Mouse (Mus musculus) CH12.LX (cell line): Measurements from ENCODE around the gene Hpgds. TPM values are rescaled to one million over a fixed set of nuclear protein-coding genes. Genes with fewer than 3 reads are reported as not detected.

Experiments used
- DNase-seq: peaks from one replicate; pipeline ENCODE4 v3.0.0-alpha.2; 2013; ENCODE audit errors: extremely low read depth
- H3K27ac ChIP-seq: 2 replicates; pipeline ENCODE4 v1.5.1; 2012; ENCODE audit warnings: low read depth, mild to moderate bottlenecking, control low read depth, moderate library complexity; ENCODE audit not compliant: insufficient read depth
- H3K27me3 ChIP-seq: replicated peaks from 2 replicates; pipeline ENCODE3; 2012; ENCODE audit warnings: inconsistent platforms
- H3K36me3 ChIP-seq, 2 experiments: replicated peaks in 1 of 2; 2 replicates each; pipeline versions ENCODE3 to v1.6.1; 2012; ENCODE audit warnings: inconsistent platforms in 1 of 2, low read length in 1 of 2, mild to moderate bottlenecking in 1 of 2, mixed read lengths in 1 of 2, moderate library complexity in 1 of 2; ENCODE audit not compliant: control insufficient read depth in 1 of 2, insufficient read depth in 1 of 2
- H3K4me1 ChIP-seq, 2 experiments: 2 replicates each; pipeline ENCODE4 v1.6.1; 2012; ENCODE audit warnings: inconsistent platforms in 1 of 2, moderate library complexity in 1 of 2; ENCODE audit not compliant: insufficient read depth in 2 of 2, control insufficient read depth in 1 of 2
- H3K4me2 ChIP-seq: 2 replicates; pipeline ENCODE4 v1.6.1; 2012; ENCODE audit warnings: low read depth, mild to moderate bottlenecking, control low read depth; ENCODE audit not compliant: poor library complexity, insufficient read depth, severe bottlenecking
- H3K4me3 ChIP-seq, 3 experiments: fragments of 150-350 bp in 1 of 3; sonication (generic) in 1 of 3; replicated peaks in 1 of 3; 2 replicates each; pipeline versions ENCODE3 to v1.5.1; 2011 to 2012; ENCODE audit warnings: low read depth in 2 of 3, low read length in 2 of 3, mild to moderate bottlenecking in 2 of 3, moderate library complexity in 2 of 3, control low read depth in 1 of 3, improper control_type of control experiment in 1 of 3, inconsistent platforms in 1 of 3, mixed read lengths in 1 of 3; ENCODE audit not compliant: poor library complexity in 1 of 3
- H3K79me2 ChIP-seq: replicated peaks from 2 replicates; pipeline ENCODE4 v1.6.1; 2012; ENCODE audit warnings: mild to moderate bottlenecking, moderate library complexity; ENCODE audit not compliant: control insufficient read depth, poor library complexity, insufficient read depth, severe bottlenecking; ENCODE audit errors: extremely low read depth
- H3K9ac ChIP-seq: 2 replicates; pipeline ENCODE4 v1.6.1; 2012; ENCODE audit warnings: low read depth, mild to moderate bottlenecking, control low read depth, moderate library complexity; ENCODE audit not compliant: insufficient read depth
- H3K9me3 ChIP-seq: replicated peaks from 2 replicates; pipeline ENCODE3; 2012; ENCODE audit warnings: low read length, inconsistent platforms, mixed read lengths
- BHLHE40 ChIP-seq: IDR thresholded peaks from 2 replicates; pipeline ENCODE4 v1.6.1; 2011; ENCODE audit warnings: mild to moderate bottlenecking, low read depth, low read length, improper control_type of control experiment
- CTCF ChIP-seq, 2 experiments: IDR thresholded peaks in 1 of 2; conservative IDR thresholded peaks in 1 of 2; 2 replicates each; pipeline ENCODE4 v1.5.1; 2011 to 2012; ENCODE audit warnings: low read depth in 2 of 2, low read length in 2 of 2, improper control_type of control experiment in 1 of 2, inconsistent platforms in 1 of 2, mild to moderate bottlenecking in 1 of 2, moderate library complexity in 1 of 2
- E2F4 ChIP-seq: IDR thresholded peaks from 2 replicates; pipeline ENCODE4 v1.6.1; 2011; ENCODE audit warnings: low read depth, low read length, improper control_type of control experiment; ENCODE audit not compliant: insufficient replicate concordance
- ELF1 ChIP-seq: IDR thresholded peaks from 2 replicates; pipeline ENCODE4 v1.6.1; 2014; ENCODE audit warnings: low read depth, mild to moderate bottlenecking, inconsistent platforms, low read length, improper control_type of control experiment
- GABPA ChIP-seq: IDR thresholded peaks from 2 replicates; pipeline ENCODE4 v1.6.1; 2012; ENCODE audit warnings: low read depth, low read length, improper control_type of control experiment, inconsistent platforms; ENCODE audit not compliant: insufficient replicate concordance
- HCFC1 ChIP-seq: IDR thresholded peaks from 2 replicates; pipeline ENCODE4 v1.6.1; 2012; ENCODE audit warnings: low read depth, mild to moderate bottlenecking, inconsistent platforms, low read length, improper control_type of control experiment
- JUND ChIP-seq: conservative IDR thresholded peaks from 2 replicates; pipeline ENCODE4 v1.6.1; 2011; ENCODE audit warnings: low read depth, low read length, improper control_type of control experiment
- MXI1 ChIP-seq: IDR thresholded peaks from 2 replicates; pipeline ENCODE4 v1.6.1; 2011; ENCODE audit warnings: mild to moderate bottlenecking, low read depth, low read length, improper control_type of control experiment
- NELFE ChIP-seq: IDR thresholded peaks from 2 replicates; pipeline ENCODE4 v1.6.1; 2011; ENCODE audit warnings: low read depth, low read length, improper control_type of control experiment
- NRF1 ChIP-seq: IDR thresholded peaks from 2 replicates; pipeline ENCODE4 v1.6.1; 2014; ENCODE audit warnings: low read depth, mild to moderate bottlenecking, inconsistent platforms, low read length, improper control_type of control experiment, moderate library complexity
- RAD21 ChIP-seq: IDR thresholded peaks from 2 replicates; pipeline ENCODE4 v1.6.1; 2011; ENCODE audit warnings: low read depth, mild to moderate bottlenecking, low read length, improper control_type of control experiment, moderate library complexity
- SMC3 ChIP-seq: IDR thresholded peaks from 2 replicates; pipeline ENCODE4 v1.6.1; 2011; ENCODE audit warnings: low read depth, low read length, improper control_type of control experiment
- TBP ChIP-seq: conservative IDR thresholded peaks from 2 replicates; pipeline ENCODE4 v1.6.1; 2011; ENCODE audit warnings: low read depth, low read length, improper control_type of control experiment
- USF1 ChIP-seq: IDR thresholded peaks from 2 replicates; pipeline ENCODE4 v1.6.1; 2014; ENCODE audit warnings: low read depth, mild to moderate bottlenecking, inconsistent platforms, low read length, improper control_type of control experiment
- USF2 ChIP-seq: conservative IDR thresholded peaks from 2 replicates; pipeline ENCODE4 v1.6.1; 2011; ENCODE audit warnings: low read depth, low read length, improper control_type of control experiment
- ZMIZ1 ChIP-seq: IDR thresholded peaks from 2 replicates; pipeline ENCODE4 v1.6.1; 2012; ENCODE audit warnings: low read depth, mild to moderate bottlenecking, inconsistent platforms, low read length, improper control_type of control experiment
- ZNF384 ChIP-seq: IDR thresholded peaks from 2 replicates; pipeline ENCODE4 v1.6.1; 2012; ENCODE audit warnings: low read depth, low read length, improper control_type of control experiment, inconsistent platforms
- dilution Hi-C: fragments of 300-500 bp; cut with MboI; formaldehyde crosslinking; loops from 2 replicates; pipeline ENCODE4 v1.14.3; 2020; ENCODE audit warnings: low sequenced_read_pairs; ENCODE audit not compliant: extremely low pct_unique_long_range_greater_than_20kb, extremely low pct_ligation_motif_present
- in situ Hi-C: fragments of 300-500 bp; cut with MboI; formaldehyde crosslinking; loops from 3 replicates; pipeline ENCODE4 v1.14.3; 2019; ENCODE audit warnings: low sequenced_read_pairs, low pct_ligation_motif_present, low pct_unique_long_range_greater_than_20kb, mixed read lengths
- polyA plus RNA-seq: library from polyadenylated mRNA; unstranded; fragments of >175 nt; gene quantifications from 2 replicates; pipeline ENCODE4 v1.2.1, GENCODE M21; 2012; ENCODE audit warnings: low read depth; ENCODE audit not compliant: insufficient read length
- total RNA-seq, 2 experiments: library from RNA; depleted of rRNA; stranded (reverse); fragments of 300-350 nt in 1 of 2; fragments of >200 nt in 1 of 2; gene quantifications; 2 replicates each; pipeline ENCODE4 v1.2.3; 2012 to 2014

Hpgds gene
- total and polyA plus RNA-seq, 3 experiments, result 4.5 to 9.7 (median 4.5) TPM

- peaks cover 0 to 7% of the 10 kb centered on the region in 2 experiments; a peak in 2 of 4 replicates for H3K4me1 ChIP-seq
- H3K27me3 ChIP-seq, result no peaks in the 10 kb centered on the region
- H3K27ac ChIP-seq, result no peak overlapping the region
- H3K36me3 ChIP-seq, result peaks cover 29 to 67% of the 10 kb centered on the region in 2 experiments
- no peaks in the 10 kb centered on the region for H3K9me3 ChIP-seq
- H3K9ac ChIP-seq, result no peak overlapping the region
- H3K79me2 ChIP-seq, result no peaks in the 10 kb centered on the region
- TF ChIP-seq BHLHE40 (no peak), RAD21 (no peak), USF2 (no peak), GABPA (no peak), E2F4 (no peak), HCFC1 (no peak), ELF1 (no peak), CTCF (conservative IDR thresholded peaks at IDR 0.05 in 1 of 2, IDR thresholded peaks at IDR 0.05 in 1 of 2; ENCODE audit: low read depth in 2 of 2, low read length in 2 of 2) (no peak), ZNF384 (no peak), NELFE (no peak)
- no peak overlapping the region for H3K4me2 ChIP-seq
- dilution Hi-C loops, result no loop called here
- in situ Hi-C loops, result loop anchor here (25.0 kb wide), 1 partner anchor 145 kb away; no protein-coding TSS in a partner anchor
- DNase-seq, result no peak
- H3K4me3 ChIP-seq, result no peak overlapping the region
These were observed 27.2 kb downstream of the Hpgds start for GRCm38 (mm10) chr6:65117540-65117939.

- TF ChIP-seq JUND, result no peak
- TF ChIP-seq USF1, result no peak
- TF ChIP-seq BHLHE40, result no peak
- TF ChIP-seq GABPA, result no peak
- TF ChIP-seq NRF1, result no peak
- no peak for TF ChIP-seq MXI1
- no peak for TF ChIP-seq TBP
- no peak for TF ChIP-seq ZMIZ1
- TF ChIP-seq RAD21, result no peak
- TF ChIP-seq SMC3, result no peak
- peak; percentile 48 for DNase-seq
- no peak overlapping the region for H3K27ac ChIP-seq
- H3K4me2 ChIP-seq, result no peak overlapping the region
- dilution Hi-C loops, result no loop called here
- H3K36me3 ChIP-seq, result peaks cover 22 to 64% of the 10 kb centered on the region in 2 experiments
- no peak overlapping the region for H3K4me3 ChIP-seq
- no peaks in the 10 kb centered on the region for H3K9me3 ChIP-seq
- peaks cover 0 to 7% of the 10 kb centered on the region in 2 experiments; a peak in 2 of 4 replicates for H3K4me1 ChIP-seq
- H3K79me2 ChIP-seq, result no peaks in the 10 kb centered on the region
- in situ Hi-C loops, result loop anchor here (25.0 kb wide), 1 partner anchor 147 kb away; no protein-coding TSS in a partner anchor
- H3K9ac ChIP-seq, result no peak overlapping the region
- no peaks in the 10 kb centered on the region for H3K27me3 ChIP-seq
These were observed 29.8 kb downstream of the Hpgds start for GRCm38 (mm10) chr6:65114902-65115301.
